Mouse (Mus musculus): ENCODE measurements at regions not wholly inside any gene's neighbourhood (a gene's known extent, or its start where the extent isn't known, plus 50 kb on each side); places are given as distances from the start of the nearest gene placed in this dataset.

DNA sequence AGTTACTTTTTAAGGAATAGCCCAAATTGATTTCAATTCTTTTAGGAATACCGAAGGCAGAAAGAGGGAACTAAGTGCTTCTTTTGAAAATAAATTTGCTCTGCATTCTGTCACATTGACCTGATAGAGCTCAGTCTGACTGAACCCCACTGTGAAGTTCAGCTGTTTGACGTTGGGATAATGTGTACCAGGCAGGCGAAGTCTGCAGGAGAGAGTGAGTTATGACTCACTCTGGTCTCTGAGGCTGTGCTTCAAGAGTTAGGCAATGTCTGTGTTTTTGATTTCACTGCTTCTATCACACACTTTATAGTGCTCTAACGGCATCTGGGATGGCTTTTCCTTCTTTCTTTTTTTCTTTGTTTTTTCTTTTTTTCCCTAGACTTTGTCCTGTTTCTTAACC, 283.5 kb downstream of the Naf1 start:
- no peak for DNase-seq

DNA sequence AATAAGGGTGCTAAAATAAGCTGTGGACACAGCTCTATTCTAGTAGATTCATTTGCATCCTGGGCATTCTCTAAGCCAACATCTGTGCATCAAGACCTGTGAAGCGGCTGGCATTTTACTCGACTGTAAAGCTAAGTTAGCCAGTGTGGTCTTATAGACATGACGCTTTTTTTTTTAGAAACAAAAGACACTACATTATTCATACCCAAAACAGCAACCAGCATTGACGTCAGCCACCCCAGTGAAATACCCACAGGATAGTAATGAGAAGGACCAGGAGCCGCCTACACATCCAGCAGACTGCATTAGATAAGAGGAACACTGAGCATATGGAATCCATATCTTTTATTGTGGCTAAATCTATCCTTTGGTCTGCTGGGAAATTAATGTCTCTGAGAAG, 321.7 kb downstream of the Naf1 start:
- no peak for DNase-seq

DNA sequence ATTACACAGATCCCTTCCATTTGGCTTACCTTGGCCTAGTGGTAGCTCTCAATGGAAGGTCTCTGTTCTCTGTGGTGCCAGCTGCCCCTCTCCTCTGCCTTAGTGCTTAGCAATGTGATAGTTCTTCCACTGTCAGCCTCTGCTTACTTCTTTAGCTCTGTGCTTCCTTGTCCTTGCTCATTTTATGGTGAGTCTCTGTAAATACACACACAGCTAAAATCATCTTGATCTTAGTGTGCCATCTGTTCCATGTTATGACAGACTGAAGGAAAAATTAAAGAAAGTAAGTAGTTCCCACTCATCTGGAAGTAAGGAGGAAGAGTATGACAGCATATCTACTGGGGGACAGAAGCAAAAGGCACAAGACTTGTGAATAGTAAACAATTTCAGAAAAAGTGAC, 324.4 kb upstream of the Nat3 start:
- no peak for DNase-seq

DNA sequence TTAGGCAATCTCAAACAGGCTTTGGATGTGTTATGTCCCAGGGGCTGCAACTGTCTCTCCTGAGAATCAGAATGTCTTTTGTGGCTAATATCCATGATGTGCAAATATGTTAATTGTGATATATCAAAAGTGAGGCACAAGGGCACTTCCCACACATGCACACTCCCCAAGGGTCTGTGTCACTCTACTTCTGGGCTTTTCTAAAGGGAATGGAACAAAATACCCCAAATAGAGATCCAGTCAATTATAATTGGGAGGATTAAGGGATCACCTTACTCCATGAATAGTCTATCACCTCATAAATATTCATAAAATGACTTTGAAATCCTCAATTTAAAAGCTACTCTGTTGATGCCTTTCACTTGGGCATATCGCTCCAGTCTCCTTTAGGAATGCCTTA, 317.6 kb upstream of the Nat3 start:
- DNase-seq, result no peak

DNA sequence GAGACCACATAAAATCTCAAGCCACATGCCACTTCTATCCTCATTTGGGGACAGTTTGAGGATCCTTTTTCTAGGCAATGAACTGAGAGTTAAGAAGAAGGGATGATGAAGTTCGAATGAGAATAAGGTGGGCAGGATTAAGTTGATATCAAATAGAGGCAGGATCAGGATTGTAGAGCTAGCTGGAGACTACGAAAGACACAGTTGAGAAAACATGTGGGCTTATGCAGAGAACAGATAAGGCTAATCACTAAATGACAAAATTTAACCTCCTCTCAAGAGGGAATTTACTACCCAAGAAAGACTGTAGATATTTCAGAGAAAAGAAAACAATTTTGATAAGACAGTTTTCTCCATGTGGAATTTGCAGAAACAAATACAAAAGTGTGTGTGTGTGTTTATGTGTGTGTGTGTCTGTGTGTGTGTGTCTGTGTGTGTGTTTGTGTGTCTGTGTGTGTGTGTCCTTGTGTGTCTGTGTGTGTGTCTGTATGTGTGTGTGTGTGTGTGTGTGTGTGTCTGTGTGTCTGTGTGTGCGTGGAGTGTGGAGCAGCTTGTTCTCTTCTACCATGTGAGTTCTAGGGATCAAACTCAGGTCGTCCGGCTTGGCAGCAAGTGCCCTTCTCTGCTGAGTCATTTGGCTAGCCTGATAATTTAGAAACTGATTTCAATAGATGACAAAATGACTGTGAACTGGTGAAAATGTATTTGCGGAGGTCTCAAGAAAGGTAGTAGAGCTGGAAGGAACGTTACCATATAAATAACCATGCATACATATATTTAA, 291.5 kb upstream of the Nat3 start:
- no peak for DNase-seq

DNA sequence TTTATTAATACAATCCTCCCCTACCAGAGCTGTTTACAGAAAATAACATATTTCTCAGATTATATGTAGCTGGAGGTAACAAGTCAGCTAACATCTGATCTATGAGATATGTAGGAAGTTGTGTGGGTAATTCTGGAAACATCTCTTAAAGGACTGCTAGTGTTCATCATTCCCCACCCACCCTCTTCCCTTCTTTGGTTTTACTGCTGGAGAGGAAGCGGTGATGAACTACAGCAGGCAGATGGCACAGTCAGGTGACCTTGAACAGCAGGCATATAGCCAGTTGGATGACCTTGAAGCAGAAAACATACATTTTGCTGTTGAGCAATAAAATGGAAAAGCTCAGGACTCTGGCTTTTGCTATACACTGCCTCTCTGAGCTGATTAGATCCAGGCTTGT, 284.7 kb upstream of the Nat3 start:
- no peak for DNase-seq

DNA sequence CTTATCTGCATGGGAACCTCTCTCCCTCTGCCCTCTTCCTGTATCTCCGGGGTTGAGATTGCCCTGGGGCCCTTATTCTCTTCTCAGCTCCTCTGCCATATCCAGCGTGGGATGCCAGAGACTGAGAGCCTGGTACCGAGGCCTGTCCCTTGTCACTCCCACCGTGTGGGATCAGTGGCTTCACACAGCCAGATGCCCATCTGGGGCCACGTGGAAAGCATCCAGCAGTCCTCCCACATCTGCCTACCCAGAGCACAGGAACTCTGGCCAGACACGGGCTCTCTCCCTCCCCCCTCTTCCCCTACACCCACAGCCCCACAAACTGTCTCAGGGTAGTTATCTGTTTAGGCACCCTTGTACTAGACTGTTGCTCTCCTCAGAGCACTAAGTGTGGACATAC, 244.9 kb upstream of the Nat3 start:
- no peak for DNase-seq

DNA sequence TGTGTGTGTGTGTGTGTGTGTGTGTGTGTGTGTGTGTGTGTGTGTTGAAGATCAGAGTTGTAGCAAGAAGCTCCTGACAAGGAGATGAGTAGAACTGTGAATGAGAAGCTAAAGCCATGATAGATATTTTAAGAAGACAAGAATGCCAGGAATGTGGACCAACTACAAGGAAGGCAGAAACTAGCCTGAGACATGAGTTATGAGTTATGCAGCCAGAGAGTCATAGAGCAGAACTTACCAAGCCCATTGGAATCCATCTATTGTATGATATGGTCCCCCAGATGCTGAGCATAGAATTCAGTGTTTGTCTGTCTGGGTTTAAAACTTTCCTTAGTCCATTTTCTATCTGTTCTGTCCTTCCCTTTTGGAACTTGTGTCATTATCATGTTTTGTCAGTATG, 244.2 kb upstream of the Nat3 start:
- no peak for DNase-seq

DNA sequence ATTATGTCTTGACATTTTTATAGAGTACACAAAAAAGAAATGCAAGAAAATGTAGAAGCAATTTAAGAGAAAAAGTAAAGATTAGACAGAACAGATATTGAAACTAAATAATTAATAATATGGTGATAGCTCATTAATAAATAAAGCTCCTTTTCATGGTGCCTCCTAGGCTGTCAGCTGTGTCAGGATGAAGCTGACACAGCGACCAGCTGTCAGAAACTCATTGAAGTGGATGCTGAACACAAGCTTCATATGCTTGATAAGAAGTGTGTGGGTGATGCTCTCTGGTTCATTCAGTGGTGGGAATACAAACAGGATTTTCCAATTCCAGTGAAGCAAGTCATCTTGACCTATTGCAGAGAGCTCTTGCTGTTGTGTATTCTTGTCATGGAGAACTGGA, 213.2 kb upstream of the Nat3 start:
- DNase-seq, result no peak

DNA sequence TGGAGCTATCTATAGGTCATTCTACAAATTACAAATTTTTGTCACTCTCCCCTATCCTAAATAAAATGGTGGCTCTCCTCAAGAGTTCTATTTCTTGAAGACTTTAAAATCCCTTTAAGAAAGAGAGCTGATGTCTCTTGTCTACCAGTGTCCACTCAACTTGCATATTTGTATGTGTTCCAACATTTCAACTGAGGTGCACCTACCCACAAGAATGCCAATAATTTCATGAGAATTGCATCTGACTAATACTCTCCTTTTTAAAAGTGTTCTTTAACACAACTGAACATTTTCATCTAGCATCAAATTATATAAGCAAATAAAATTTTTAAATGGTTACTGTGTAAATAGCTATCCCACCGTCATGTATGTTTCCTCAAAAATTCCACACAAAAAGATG, 206.3 kb upstream of the Nat3 start:
- DNase-seq, result no peak

DNA sequence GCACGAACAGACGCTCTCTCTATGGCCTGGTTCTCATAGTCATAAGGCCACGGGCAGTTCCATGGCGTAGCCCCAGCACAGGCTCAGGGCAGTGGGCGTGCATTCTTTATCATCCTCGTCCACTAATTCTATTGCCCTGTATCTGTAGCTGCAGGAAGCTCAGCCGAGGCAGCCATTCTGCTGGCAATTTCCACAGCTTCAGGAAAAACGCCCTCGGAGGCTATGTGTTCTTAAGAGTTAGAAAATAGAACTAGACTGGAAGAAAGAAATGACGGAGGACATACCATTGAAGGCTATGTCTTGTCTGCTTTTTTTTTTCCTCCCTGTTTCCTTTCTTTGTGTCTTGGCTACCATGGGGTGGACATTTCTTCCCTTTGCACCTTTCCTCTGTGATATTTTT, 205.0 kb upstream of the Nat3 start:
- no peak for DNase-seq

DNA sequence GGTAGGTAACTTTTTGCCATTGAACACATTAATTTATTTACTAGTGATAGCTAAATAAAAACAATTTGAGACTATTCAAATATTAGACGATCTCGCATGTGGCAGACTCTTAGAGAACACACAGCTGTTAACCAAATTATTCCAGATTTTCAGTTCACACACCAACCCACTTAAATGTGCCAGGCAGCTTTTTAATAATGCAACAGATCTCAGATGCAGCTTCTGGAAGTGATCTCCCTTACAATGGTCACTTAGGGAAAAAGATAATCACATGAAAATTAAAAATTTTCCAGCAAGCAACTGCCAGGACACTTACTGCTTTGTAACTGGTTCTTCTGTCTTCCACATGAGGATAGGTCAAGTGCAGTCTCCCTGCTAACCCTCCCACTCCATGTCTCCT, 203.1 kb upstream of the Nat3 start:
- no peak for DNase-seq

DNA sequence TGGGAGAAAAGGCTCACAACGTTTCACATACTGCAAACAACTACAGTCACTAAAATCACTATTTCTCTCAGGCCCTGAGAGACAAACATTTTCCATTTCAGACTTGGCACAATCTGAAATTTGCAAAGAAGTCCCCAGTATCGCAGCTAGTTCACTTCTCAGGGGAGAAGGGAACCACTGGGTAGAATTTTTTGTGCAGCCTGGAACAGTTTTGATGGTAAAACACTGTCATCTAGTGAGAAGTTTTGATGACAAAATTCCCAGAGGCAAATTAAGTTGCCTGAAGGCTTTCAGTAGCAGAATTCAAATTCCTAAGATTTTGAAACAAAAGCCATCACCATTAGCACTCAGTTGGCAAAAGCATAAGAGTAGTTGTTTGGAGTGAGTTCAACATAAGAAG, 195.2 kb upstream of the Nat3 start:
- no peak for DNase-seq

DNA sequence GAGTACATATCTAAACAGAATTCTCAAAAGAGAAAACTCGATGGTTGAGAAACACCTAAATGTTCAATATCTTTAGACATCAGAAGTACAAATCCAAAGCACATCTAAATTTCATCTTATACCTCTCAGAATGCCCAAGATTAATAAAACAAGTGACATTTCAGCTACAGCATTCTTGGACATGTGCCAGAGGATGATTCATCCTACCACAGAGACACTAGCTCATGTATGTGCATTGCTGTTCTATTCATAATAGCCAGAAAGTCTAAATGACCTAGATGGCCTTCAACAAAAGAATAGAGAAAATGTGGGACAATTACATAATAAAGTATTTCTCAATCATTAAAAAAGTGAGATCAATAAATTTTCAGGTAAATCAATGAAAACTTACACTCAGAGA, 146.6 kb upstream of the Nat3 start:
- DNase-seq, result no peak

DNA sequence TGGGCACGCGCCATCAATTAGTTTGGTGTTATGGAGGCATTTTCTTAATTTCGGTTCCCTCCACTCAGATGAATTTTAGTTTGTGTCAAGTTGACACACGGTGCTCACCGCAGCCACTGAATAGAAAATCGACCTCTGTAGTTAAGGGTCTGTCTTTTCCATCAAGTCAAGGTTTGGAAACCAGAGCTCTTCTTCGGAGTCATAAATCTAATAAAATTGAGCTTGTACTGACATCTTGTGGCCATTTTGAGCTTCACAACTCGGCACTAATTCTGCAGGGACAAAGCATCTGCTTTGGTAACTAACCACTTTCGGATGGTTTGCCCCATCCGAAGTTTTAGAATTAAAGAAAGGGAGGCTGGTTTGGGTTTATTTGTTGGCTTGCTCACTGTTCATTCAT, 117.7 kb upstream of the Nat3 start:
- DNase-seq, result peak; percentile 14

DNA sequence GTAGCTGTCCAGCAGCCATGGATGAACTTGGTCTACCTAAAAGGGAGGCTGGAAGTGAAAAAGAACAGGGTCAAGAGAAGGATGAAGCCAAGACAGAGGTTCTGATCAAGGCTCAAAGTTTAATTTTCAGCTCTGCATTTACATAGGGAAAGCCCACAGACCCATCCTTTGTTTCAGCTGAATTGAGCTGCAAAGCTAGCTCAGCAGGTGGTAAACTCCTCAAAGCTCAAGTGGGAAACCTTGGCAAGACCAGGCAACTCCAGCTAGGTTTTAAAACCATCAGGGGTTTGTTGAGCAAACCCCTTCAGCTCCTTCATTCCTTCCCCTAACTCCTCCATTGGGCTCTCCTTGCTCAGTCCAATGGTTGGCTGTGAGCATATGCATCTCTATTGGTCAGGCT, 108.8 kb upstream of the Nat3 start:
- DNase-seq, result no peak

DNA sequence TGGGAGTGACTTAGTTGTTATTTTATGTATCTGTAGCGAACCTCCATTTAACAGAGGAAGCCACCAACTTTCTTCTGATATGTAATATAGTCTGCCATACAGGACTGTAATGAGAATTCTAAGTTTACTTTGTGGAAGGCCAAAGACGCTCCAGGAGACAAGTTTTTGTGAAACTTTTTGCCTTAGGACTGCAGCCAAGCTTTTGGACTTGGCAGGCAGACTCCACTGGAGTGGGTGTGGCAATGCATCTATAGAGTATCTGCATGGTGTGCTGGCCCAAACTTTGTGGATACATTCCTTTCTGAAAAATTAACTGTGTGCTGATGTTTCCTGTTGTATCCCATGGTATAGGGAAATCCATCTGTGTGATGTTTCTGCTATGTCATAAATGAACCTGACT, 101.1 kb upstream of the Nat3 start:
- no peak for DNase-seq
